Mouse (Mus musculus): ENCODE results near the gene Rab34. TPM values are rescaled to one million over a fixed set of nuclear protein-coding genes. Genes with fewer than 3 reads are reported as not detected.

The Rab34 gene
- polyA plus RNA-seq, 1 experiment from 2014 or later: 171 TPM

- Histone ChIP-seq H3K9me3 (replicated peaks) (no peaks in the 10 kb centered on the region), H3K9ac (no peak overlapping the region), H3K4me3 (replicated peaks) (no peak overlapping the region), H3K27ac (replicated peaks) (no peak overlapping the region), H3K4me1 (no peaks in the 10 kb centered on the region), H3K27me3 (no peaks in the 10 kb centered on the region), H3K4me2 (replicated peaks) (no peak overlapping the region), H3K36me3 (peaks cover 76% of the 10 kb centered on the region)
- no peak for ATAC-seq (ENCODE audit: insufficient number of reproducible peaks, low FRiP score, low TSS enrichment, low read depth)
- WGBS: 74% methylated on average over 13 of the region's 13 CpGs
Observed at GRCm38 (mm10) chr11:78205361-78206206, 17.4 kb downstream of the Rab34 start.

- no peaks in the 10 kb centered on the region for H3K9me3 ChIP-seq (replicated peaks)
- H3K4me3 ChIP-seq (replicated peaks): no peak overlapping the region
- no peak overlapping the region for H3K27ac ChIP-seq (replicated peaks)
- no peaks in the 10 kb centered on the region for H3K4me1 ChIP-seq
- no peak overlapping the region for H3K9ac ChIP-seq
- H3K27me3 ChIP-seq: no peaks in the 10 kb centered on the region
- peaks cover 91% of the 10 kb centered on the region for H3K36me3 ChIP-seq
- WGBS: 90% methylated on average over 7 of the region's 7 CpGs
- no peak overlapping the region for H3K4me2 ChIP-seq (replicated peaks)
- no peak for ATAC-seq (ENCODE audit: insufficient number of reproducible peaks, low FRiP score, low TSS enrichment, low read depth)
Observed at GRCm38 (mm10) chr11:78207190-78207589, 19.0 kb downstream of the Rab34 start.

- Histone ChIP-seq H3K9me3 (replicated peaks) (no peaks in the 10 kb centered on the region), H3K36me3 (peaks cover 97% of the 10 kb centered on the region), H3K4me1 (no peaks in the 10 kb centered on the region), H3K4me2 (replicated peaks) (no peak overlapping the region), H3K9ac (no peak overlapping the region), H3K4me3 (replicated peaks) (no peak overlapping the region), H3K27me3 (no peaks in the 10 kb centered on the region), H3K27ac (replicated peaks) (no peak overlapping the region)
- no peak for ATAC-seq (ENCODE audit: insufficient number of reproducible peaks, low FRiP score, low TSS enrichment, low read depth)
- WGBS: 85% methylated on average over 6 of the region's 6 CpGs
Observed at GRCm38 (mm10) chr11:78209886-78210285, 21.7 kb downstream of the Rab34 start.

GRCm38 (mm10) chr11:78210615-78211014 lies 22.4 kb downstream of the Rab34 start:
- Histone ChIP-seq H3K9ac (no peak overlapping the region), H3K4me1 (no peaks in the 10 kb centered on the region), H3K4me3 (replicated peaks) (no peak overlapping the region), H3K27me3 (no peaks in the 10 kb centered on the region), H3K36me3 (peaks cover 98% of the 10 kb centered on the region), H3K27ac (replicated peaks) (no peak overlapping the region), H3K9me3 (replicated peaks) (no peaks in the 10 kb centered on the region), H3K4me2 (replicated peaks) (no peak overlapping the region)
- no peak for ATAC-seq (ENCODE audit: insufficient number of reproducible peaks, low FRiP score, low TSS enrichment, low read depth)
- 76% methylated on average over 7 of the region's 7 CpGs for WGBS

- Histone ChIP-seq H3K9ac (no peak overlapping the region), H3K27ac (replicated peaks) (no peak overlapping the region), H3K4me1 (no peaks in the 10 kb centered on the region), H3K36me3 (peaks cover 98% of the 10 kb centered on the region), H3K4me2 (replicated peaks) (no peak overlapping the region), H3K9me3 (replicated peaks) (no peaks in the 10 kb centered on the region), H3K27me3 (no peaks in the 10 kb centered on the region), H3K4me3 (replicated peaks) (no peak overlapping the region)
- ATAC-seq (ENCODE audit: insufficient number of reproducible peaks, low FRiP score, low TSS enrichment, low read depth): no peak
- 82% methylated on average over 5 of the region's 5 CpGs for WGBS
Observed at GRCm38 (mm10) chr11:78211513-78211912, 23.3 kb downstream of the Rab34 start.

- WGBS: 94% methylated on average over 14 of the region's 14 CpGs
- H3K4me3 ChIP-seq (replicated peaks): no peak overlapping the region
- H3K4me1 ChIP-seq: no peaks in the 10 kb centered on the region
- H3K36me3 ChIP-seq: peaks cover 97% of the 10 kb centered on the region
- no peak overlapping the region for H3K9ac ChIP-seq
- H3K9me3 ChIP-seq (replicated peaks): no peaks in the 10 kb centered on the region
- ATAC-seq (ENCODE audit: insufficient number of reproducible peaks, low FRiP score, low TSS enrichment, low read depth): no peak
- H3K27me3 ChIP-seq: no peaks in the 10 kb centered on the region
- H3K4me2 ChIP-seq (replicated peaks): no peak overlapping the region
- no peak overlapping the region for H3K27ac ChIP-seq (replicated peaks)
Observed at GRCm38 (mm10) chr11:78213086-78213817, 25.0 kb downstream of the Rab34 start.

GRCm38 (mm10) chr11:78215709-78216317 lies 27.6 kb downstream of the Rab34 start:
- Histone ChIP-seq H3K36me3 (peaks cover 95% of the 10 kb centered on the region), H3K27ac (replicated peaks) (no peak overlapping the region), H3K27me3 (no peaks in the 10 kb centered on the region), H3K4me1 (no peaks in the 10 kb centered on the region), H3K9me3 (replicated peaks) (no peaks in the 10 kb centered on the region), H3K9ac (no peak overlapping the region), H3K4me3 (replicated peaks) (no peak overlapping the region), H3K4me2 (replicated peaks) (no peak overlapping the region)
- no peak for ATAC-seq (ENCODE audit: insufficient number of reproducible peaks, low FRiP score, low TSS enrichment, low read depth)
- 85% methylated on average over 11 of the region's 11 CpGs for WGBS

- Histone ChIP-seq H3K4me3 (replicated peaks) (no peak overlapping the region), H3K4me1 (no peaks in the 10 kb centered on the region), H3K9ac (no peak overlapping the region), H3K27me3 (no peaks in the 10 kb centered on the region), H3K4me2 (replicated peaks) (no peak overlapping the region), H3K9me3 (replicated peaks) (no peaks in the 10 kb centered on the region), H3K36me3 (peaks cover 96% of the 10 kb centered on the region), H3K27ac (replicated peaks) (no peak overlapping the region)
- no peak for ATAC-seq (ENCODE audit: insufficient number of reproducible peaks, low FRiP score, low TSS enrichment, low read depth)
- WGBS: 82% methylated on average over 4 of the region's 4 CpGs
Observed at GRCm38 (mm10) chr11:78223586-78223985, 35.4 kb downstream of the Rab34 start.

- Histone ChIP-seq H3K27me3 (no peaks in the 10 kb centered on the region), H3K36me3 (peaks cover 80% of the 10 kb centered on the region), H3K4me3 (replicated peaks) (no peak overlapping the region), H3K4me1 (no peaks in the 10 kb centered on the region), H3K27ac (replicated peaks) (no peak overlapping the region), H3K9me3 (replicated peaks) (no peaks in the 10 kb centered on the region), H3K9ac (no peak overlapping the region), H3K4me2 (replicated peaks) (no peak overlapping the region)
- 90% methylated on average over 6 of the region's 6 CpGs for WGBS
- no peak for ATAC-seq (ENCODE audit: insufficient number of reproducible peaks, low FRiP score, low TSS enrichment, low read depth)
Observed at GRCm38 (mm10) chr11:78231518-78231917, 43.3 kb downstream of the Rab34 start.

- Histone ChIP-seq H3K27me3 (no peaks in the 10 kb centered on the region), H3K9me3 (replicated peaks) (no peaks in the 10 kb centered on the region), H3K4me3 (replicated peaks) (no peak overlapping the region), H3K36me3 (peaks cover 16% of the 10 kb centered on the region), H3K4me1 (peaks cover 20% of the 10 kb centered on the region), H3K4me2 (replicated peaks) (no peak overlapping the region), H3K9ac (no peak overlapping the region), H3K27ac (replicated peaks) (no peak overlapping the region)
- 89% methylated on average over 9 of the region's 9 CpGs for WGBS
- no peak for ATAC-seq (ENCODE audit: insufficient number of reproducible peaks, low FRiP score, low TSS enrichment, low read depth)
Observed at GRCm38 (mm10) chr11:78240193-78240857, 52.1 kb downstream of the Rab34 start.

All from embryonic facial prominence, embryonic 15.5 days (tissue).